Mouse (Mus musculus) testis, adult 2 months (tissue): ENCODE measurements around the gene Mpp3. TPM values are rescaled to one million over a fixed set of nuclear protein-coding genes. Genes with fewer than 3 reads are reported as not detected.
A peak's percentile ranks its signal among the peaks of the same experiment; 100 is the strongest.
"Not testable (repeated sequence)": the region's sequence is repeated elsewhere in the genome, so short reads cannot be mapped to it uniquely, and the experiment has no call there.

Experiments
- H3K27ac ChIP-seq: fragments of 200-500 bp; 2 replicates; pipeline ENCODE4 v1.5.1; 2012; ENCODE audit warnings: low read depth, low read length; ENCODE audit not compliant: control insufficient read depth, insufficient read depth
- H3K27me3 ChIP-seq: fragments of 200-500 bp; 2 replicates; pipeline ENCODE4 v1.6.1; 2012; ENCODE audit warnings: mild to moderate bottlenecking, low read length, moderate library complexity; ENCODE audit not compliant: control insufficient read depth, insufficient read depth
- H3K36me3 ChIP-seq: fragments of 200-500 bp; 2 replicates; pipeline ENCODE4 v1.6.1; 2012; ENCODE audit warnings: mild to moderate bottlenecking, low read length; ENCODE audit not compliant: control insufficient read depth, insufficient read depth
- H3K4me1 ChIP-seq: fragments of 200-500 bp; 2 replicates; pipeline ENCODE4 v1.6.1; 2012; ENCODE audit warnings: low read length; ENCODE audit not compliant: control insufficient read depth, insufficient read depth
- H3K4me3 ChIP-seq: fragments of 200-500 bp; 2 replicates; pipeline ENCODE4 v1.5.1; 2012; ENCODE audit warnings: low read depth, mild to moderate bottlenecking, low read length, moderate library complexity, mixed read lengths; ENCODE audit not compliant: control insufficient read depth
- CTCF ChIP-seq: fragments of 200-500 bp; IDR thresholded peaks from 2 replicates; pipeline ENCODE4 v1.5.1; 2012; ENCODE audit warnings: low read depth, mild to moderate bottlenecking, inconsistent platforms, low read length, moderate library complexity; ENCODE audit not compliant: control insufficient read depth, insufficient read depth, insufficient replicate concordance
- POLR2A ChIP-seq: fragments of 200-500 bp; IDR thresholded peaks from 2 replicates; pipeline ENCODE4 v1.6.1; 2012; ENCODE audit warnings: low read depth, mild to moderate bottlenecking, inconsistent platforms, low read length, moderate library complexity; ENCODE audit not compliant: control insufficient read depth
- polyA plus RNA-seq: library from polyadenylated mRNA; depleted of rRNA; stranded (reverse); fragments of >200 nt; gene quantifications from 2 replicates; pipeline ENCODE4 v1.2.3, GENCODE M21; 2012

Mpp3 gene
- polyA plus RNA-seq, 1 experiment, result 11.0 TPM

- TF ChIP-seq POLR2A (no peak), CTCF (no peak)
These were observed 30.0 kb downstream of the Mpp3 start for GRCm38 (mm10) chr11:101998258-101998657.

DNA sequence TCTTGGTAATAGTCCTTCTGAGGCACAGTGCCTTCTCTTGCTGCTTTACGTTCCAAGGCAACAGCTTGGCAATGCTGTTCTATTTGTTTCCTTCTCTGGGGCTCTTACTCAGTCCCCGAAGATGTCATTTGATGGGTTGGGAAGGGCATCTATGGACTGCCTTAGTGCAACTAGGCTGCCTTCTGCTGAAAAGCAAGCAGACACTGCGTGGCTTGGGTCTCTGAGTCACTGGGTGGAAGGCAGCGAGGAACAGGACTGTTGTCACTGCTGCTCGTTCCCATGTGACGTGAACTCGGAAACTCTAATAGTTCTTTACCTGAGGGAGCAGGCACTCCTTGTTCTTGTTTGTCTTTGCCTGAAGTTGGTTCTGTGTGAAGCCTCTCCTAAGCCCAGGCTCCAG lies 32.3 kb downstream of the Mpp3 start:
- Histone ChIP-seq H3K36me3 (no peaks in the 10 kb centered on the region), H3K27me3 (no peaks in the 10 kb centered on the region), H3K4me1 (no peaks in the 10 kb centered on the region), H3K4me3 (no peak overlapping the region), H3K27ac (no peak overlapping the region)
- TF ChIP-seq CTCF (no peak), POLR2A (no peak)

More at GRCm38 (mm10) chr11:101998258-101998657, 30.0 kb downstream of the Mpp3 start:
- Histone ChIP-seq H3K27me3 (no peaks in the 10 kb centered on the region), H3K4me3 (no peak overlapping the region), H3K36me3 (no peaks in the 10 kb centered on the region), H3K27ac (no peak overlapping the region), H3K4me1 (no peaks in the 10 kb centered on the region)

DNA sequence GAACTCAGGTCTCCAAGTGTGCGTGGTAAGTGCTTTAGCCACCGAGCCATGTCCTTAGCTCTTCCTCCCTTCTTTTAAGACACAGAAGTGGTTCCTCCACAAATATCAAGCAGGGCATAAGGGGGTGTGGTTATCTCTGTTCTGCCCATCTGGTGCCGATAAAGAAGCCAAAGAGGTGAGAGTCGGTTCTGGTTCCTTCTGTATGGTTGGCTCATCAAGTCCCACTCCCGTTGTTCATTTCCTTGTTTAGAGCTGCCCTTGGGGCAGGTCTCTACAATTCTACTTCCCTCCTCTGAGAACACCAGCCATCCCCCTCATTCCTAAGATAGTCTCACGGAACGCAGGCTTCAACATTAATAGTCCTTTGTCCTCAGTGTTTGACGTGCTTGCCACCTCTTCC lies 34.2 kb downstream of the Mpp3 start:
- no peaks in the 10 kb centered on the region for H3K27me3 ChIP-seq
- H3K27ac ChIP-seq, result peak overlapping the region; percentile 55; the same call in 1 of the 2 replicates
- no peaks in the 10 kb centered on the region for H3K36me3 ChIP-seq
- TF ChIP-seq POLR2A (no peak), CTCF (no peak)
- H3K4me3 ChIP-seq, result no peak overlapping the region
- H3K4me1 ChIP-seq, result no peaks in the 10 kb centered on the region

- Histone ChIP-seq H3K27me3 (no peaks in the 10 kb centered on the region), H3K27ac (no peak overlapping the region), H3K4me3 (no peak overlapping the region), H3K4me1 (no peaks in the 10 kb centered on the region), H3K36me3 (no peaks in the 10 kb centered on the region)
- no peak for TF ChIP-seq CTCF
- TF ChIP-seq POLR2A, result no peak
These were observed 35.9 kb downstream of the Mpp3 start for GRCm38 (mm10) chr11:101992411-101992810.

- TF ChIP-seq CTCF, result no peak
- no peak for TF ChIP-seq POLR2A
- H3K4me1 ChIP-seq, result no peaks in the 10 kb centered on the region
These were observed 36.4 kb downstream of the Mpp3 start for GRCm38 (mm10) chr11:101991813-101992212.

GRCm38 (mm10) chr11:101990244-101990643 lies 38.0 kb downstream of the Mpp3 start:
- Histone ChIP-seq H3K27me3 (no peaks in the 10 kb centered on the region), H3K36me3 (no peaks in the 10 kb centered on the region), H3K4me3 (no peak overlapping the region), H3K4me1 (peaks cover 2% of the 10 kb centered on the region; the same call in 1 of the 2 replicates), H3K27ac (no peak overlapping the region)
- TF ChIP-seq CTCF, result no peak
- TF ChIP-seq POLR2A, result no peak

More at GRCm38 (mm10) chr11:101991813-101992212, 36.4 kb downstream of the Mpp3 start:
- no peaks in the 10 kb centered on the region for H3K27me3 ChIP-seq
- no peak overlapping the region for H3K27ac ChIP-seq
- no peaks in the 10 kb centered on the region for H3K36me3 ChIP-seq
- no peak overlapping the region for H3K4me3 ChIP-seq

DNA sequence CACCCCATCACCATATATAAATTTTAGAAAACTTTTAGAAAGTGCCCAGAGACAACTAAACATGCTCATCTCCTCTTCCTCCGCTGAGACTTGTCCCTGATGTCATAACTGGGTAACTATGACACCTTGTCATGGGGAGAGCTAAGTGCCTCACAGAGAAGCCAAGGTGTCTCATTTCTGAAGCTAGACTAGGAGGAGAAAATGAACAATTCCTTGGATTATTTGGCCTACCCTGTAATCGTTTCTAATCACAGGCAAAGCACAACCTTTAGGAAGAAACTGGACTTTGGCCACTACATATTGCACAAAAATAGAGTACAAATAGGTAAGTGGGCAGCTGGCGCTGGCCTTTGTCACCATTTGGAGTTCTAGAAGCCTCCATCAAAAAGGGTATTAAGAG lies 41.3 kb downstream of the Mpp3 start, which contains the start of gene Dusp3:
Gene Dusp3, minus strand, starts transcription at position 101 of the 400 bp plus-strand sequence.
- TF ChIP-seq POLR2A (no peak), CTCF (no peak)
- no peaks in the 10 kb centered on the region for H3K27me3 ChIP-seq
- no peaks in the 10 kb centered on the region for H3K36me3 ChIP-seq
- peak within 1 kb of the TSS; percentile 87 for H3K4me3 ChIP-seq
- H3K27ac ChIP-seq, result peak within 1 kb of the TSS; percentile 47; the same call in 1 of the 2 replicates
- peaks cover 12% of the 10 kb centered on the region for H3K4me1 ChIP-seq

- Histone ChIP-seq H3K4me3 (peak overlapping the region; percentile 84), H3K4me1 (peaks cover 12% of the 10 kb centered on the region), H3K27me3 (no peaks in the 10 kb centered on the region), H3K36me3 (no peaks in the 10 kb centered on the region), H3K27ac (no peak overlapping the region)
- TF ChIP-seq CTCF (peak; percentile 78; the same call in 1 of the 2 replicates), POLR2A (0 out of 2 replicates have a peak, but pooled peaks have one; percentile 11)
These were observed 42.3 kb downstream of the Mpp3 start for GRCm38 (mm10) chr11:101985990-101986389.

DNA sequence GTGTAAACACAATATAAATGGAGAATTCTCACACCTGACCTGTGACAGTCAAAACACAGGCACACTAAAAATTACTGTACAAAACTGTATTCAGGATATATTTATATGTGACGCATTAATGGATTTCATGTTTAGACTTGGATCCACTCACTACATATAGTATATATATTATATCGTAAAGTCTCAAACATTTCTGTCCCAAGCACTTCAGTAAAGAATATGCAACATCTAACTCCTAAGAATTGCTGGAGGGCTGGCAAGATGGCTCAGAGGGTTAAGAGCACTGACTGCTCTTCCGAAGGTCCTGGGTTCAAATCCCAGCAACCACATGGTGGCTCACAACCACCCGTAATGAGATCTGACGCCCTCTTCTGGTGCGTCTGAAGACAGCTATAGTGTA lies 42.8 kb downstream of the Mpp3 start:
- peaks cover 12% of the 10 kb centered on the region for H3K4me1 ChIP-seq
- not testable (repeated sequence) for H3K36me3 ChIP-seq, H3K27ac ChIP-seq, H3K27me3 ChIP-seq
- peak overlapping the region; percentile 96 for H3K4me3 ChIP-seq
